Mouse (Mus musculus) kidney, adult 11 months (tissue): ENCODE measurements around the gene Acot12.
A peak's percentile ranks its signal among the peaks of the same experiment; 100 is the strongest.
"Not testable (repeated sequence)": the region's sequence is repeated elsewhere in the genome, so short reads cannot be mapped to it uniquely, and the experiment has no call there.

Experiments used
- DNase-seq: peaks from one replicate; pipeline ENCODE4 v3.0.0; 2022

Acot12 gene

DNA sequence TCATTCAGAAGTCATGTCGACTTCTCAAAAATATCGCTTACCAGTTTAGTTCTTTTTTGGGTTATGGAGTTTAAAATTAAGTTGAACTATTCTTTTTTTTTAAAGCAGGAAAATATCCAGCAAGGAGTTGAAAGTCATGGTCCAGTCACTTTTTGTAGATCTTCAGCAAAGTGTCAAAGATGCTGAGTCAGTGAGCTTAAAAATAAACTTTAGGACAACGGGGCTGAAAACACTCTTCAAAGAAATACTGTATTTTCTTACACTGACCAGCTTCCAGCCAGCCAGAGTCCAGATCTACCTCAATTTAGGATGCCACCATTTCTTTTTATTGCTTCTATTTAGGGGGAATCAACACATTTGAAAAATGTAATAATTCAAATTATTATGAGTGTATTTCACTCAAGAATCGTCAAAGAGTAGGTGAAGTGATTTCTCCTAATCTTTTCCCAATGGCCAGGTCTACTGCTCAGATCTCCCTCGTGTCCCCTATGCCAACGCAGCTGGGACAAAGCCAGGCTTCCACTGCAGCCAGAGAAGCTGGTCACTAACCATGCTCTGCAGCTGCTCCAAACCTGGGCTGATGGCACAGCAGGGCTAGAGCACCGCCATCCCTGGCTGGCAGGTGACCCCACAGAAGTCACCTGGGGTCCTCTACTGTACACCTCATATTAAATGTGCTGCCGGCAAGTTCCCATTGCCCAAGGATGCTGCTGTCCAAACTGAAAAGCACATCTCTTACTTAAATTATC lies 19.2 kb downstream of the Acot12 start:
- DNase-seq = no peak

DNA sequence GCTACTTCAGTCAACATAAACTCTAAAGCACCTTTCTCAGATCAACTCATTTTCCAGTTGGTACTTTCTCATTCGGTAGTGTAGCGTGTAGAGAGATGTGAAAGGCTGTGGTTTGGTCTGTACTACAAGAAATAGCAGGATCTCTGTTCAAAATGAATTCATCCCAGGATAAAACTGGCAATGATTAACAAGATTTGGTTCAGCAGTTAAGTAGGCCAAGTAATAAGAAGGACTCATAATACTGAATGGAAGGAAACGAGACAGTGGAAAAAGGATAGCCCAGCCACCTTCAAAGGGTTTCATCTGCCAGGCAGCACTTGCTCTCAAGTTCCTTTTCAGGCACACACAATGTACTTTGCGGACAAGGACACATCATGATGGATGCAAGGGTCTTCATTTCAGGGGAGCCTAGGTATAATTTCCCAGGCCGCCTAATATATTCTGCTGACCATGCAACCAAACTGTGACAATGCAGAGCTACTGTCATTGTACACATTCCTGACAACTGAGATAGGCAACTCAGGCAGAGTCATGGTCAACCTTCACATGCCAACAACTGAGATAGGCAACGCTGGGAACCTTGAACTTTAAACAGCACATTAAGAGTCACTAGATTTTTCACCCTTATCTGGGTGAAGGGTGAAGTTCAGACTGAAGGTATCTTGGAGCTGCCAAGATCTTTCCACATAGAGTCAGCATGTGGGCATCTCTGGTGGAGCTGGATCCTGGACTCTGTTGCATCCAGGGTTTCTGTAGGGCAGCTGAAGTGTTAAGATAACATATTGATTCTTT lies 20.5 kb downstream of the Acot12 start:
- peak; percentile 57 for DNase-seq

DNA sequence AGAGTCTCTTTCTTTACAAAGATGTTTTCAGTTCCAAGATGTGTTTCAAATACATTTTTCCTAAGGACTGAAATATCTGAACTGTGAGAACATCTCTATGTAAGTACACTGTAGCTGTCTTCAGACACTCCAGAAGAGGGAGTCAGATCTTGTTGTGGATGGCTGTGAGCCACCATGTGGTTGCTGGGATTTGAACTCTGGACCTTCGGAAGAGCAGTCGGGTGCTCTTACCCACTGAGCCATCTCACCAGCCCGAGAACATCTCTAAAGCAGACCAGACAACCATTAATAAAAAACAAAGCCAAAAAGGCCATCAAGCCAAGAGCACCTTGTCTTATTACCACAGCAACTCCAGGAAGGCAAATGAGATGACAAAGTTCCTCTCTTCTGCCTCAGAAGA lies 22.3 kb downstream of the Acot12 start:
- DNase-seq = not testable (repeated sequence)

DNA sequence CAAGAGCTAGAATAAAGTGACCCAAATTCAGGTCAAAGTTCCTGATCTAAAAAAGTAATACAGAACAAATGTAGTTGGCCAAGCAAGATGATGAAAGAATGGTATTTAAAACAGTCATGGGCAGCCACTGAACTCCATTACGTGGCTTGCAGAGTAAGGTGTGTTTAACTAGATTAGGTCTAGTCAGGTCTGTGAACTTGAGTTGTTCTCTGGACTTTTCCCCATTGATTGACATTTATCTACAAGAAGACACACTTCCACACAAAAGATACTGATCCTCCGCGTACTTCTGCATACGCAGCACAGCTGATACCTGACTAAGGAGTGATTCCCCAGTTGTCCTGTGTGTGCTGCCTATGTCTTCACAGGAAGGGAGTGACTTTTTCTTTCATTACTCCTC lies 24.3 kb downstream of the Acot12 start:
- DNase-seq = no peak

DNA sequence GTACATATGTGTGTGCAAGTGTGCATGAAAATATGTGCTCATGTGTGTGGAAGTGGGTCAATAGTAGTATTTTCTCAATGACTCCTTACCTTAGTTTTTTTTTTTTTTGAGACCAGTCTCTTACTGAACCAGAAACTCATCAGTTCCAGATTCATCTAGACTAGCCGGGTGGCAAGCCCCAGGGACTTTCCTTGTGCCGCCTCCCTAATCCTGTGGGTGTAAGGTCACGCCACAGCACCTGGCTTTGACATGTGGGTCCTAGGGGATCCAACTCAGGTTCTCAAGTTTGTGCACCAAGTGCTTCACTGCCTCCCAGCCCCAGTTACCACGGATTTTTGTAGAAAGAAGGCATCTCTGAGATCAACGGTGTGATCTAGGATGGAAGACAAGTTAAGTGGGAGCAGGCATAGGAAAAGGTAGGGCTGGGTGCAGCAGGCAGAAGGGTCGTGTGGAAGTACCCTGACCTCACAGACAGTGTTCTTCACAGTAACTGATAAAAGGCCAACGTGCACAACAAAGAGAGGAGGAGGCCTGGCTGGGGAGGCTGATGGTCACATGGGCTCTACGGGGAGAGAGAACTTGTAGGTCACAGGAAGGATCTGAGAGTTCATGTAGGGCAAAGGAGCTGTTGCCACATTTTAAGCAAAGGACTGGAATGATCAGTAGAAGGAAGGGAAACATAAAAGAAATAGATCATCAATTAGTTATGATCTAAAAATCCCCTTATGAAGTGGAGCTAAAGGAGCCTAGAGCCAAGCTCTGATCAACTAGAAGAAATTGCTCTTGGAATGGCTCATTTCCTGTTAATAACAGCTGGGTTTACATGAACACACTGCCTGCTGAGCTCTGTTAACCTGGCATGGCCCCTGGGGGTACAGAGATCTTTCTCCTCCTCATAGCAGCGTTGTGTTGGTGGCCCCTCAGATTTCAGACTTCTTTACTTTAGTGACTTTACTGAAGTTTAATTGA lies 27.7 kb downstream of the Acot12 start:
- DNase-seq = no peak

DNA sequence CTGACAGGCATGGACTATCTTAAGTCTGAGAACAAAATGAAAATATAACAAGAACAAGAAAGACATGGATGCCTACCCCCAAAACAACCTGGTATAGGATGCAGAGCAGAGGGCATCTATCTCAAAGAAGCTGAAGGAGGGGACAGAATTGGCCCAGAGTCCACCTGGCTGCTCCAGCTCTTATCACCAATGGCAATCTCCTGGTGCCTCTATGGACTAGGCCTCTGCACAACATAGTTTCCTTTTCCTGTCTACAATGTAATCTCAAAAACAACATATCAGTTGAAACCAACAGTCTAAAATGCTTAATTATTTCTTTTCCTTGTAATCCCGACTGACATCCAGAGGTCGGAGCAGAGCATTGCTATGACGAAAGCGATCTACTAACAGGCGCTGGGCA lies 36.8 kb downstream of the Acot12 start:
- no peak for DNase-seq

DNA sequence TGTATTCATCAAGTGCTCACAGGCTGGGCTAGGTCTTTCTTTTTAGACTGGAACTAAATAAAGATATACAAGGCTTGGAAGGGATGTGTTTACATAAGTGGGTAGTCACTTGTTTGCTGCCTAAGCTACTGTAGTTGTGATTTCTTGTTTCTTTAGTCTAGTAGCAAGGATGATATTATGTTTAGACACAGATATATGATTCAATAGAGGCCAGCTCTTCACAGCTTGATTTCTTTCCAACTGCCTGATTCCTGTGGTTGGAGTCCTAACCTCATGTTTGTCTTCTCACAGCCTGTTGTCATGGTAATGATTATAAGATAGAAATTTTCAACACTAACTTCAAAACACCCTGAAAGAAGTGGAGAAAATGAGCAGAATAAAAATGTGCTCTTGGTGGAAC lies 38.6 kb downstream of the Acot12 start:
- DNase-seq = no peak

DNA sequence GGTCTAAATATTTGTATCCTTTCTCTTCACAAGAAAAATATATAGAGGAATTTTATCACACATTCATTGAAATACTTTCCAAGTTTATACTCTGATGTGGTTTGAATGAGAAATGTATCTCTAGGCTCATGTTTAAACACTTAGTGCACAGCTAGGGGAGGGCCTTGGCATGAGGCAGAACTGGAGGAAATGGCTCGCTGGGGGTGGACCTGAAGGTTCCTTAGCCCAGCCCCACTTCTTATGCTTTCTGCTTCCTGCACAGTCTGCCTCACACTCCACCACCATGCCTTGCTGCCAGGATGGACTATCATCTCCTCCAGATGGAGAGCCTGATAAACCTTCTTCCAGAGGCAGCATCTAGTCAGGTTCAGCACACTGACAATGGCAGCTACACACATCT lies 50.7 kb downstream of the Acot12 start:
- no peak for DNase-seq

DNA sequence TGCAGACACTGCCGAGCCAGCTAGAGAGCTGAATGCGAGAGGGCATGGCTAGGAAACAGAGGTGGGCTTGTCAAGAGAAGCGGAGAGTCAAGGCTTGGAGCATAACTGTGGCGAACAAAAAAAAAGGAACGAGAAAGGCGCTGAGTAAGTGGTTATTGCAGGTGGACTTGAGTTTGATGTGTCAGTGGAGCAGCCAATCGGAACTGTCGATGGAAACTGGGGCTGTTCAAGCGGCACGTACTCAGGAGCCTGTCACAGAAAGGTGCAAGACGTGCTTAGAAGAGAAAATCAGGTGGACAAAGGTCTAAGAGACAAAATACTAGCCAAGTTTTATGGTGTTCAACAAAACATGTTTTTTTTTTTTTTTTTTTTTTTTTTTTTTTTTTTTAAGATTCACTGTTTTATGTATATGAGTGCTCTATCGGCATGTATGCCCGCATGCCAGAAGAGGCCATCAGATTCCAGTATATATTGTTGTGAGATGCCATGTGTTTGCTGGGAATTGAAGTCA lies 53.7 kb downstream of the Acot12 start:
- DNase-seq = no peak

DNA sequence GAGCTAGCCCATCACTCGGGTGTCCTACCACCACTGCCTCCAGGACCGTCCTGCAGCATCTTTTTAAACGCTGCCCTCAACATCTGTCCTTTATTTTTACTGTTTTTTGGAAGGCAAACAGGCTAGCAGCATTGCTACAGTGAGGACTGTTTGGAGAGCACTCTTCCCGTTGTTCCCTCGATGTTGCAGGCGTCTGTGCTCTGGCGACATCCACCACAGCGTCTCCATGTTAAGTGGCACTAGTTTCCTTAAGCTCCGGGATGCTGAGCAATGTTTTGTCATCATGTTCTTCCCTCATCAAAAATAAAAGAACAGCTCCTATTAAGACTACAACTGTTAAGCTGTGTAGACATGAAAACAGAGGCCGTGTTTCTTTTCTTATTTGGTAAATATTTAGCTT lies 54.3 kb downstream of the Acot12 start:
- DNase-seq = no peak

DNA sequence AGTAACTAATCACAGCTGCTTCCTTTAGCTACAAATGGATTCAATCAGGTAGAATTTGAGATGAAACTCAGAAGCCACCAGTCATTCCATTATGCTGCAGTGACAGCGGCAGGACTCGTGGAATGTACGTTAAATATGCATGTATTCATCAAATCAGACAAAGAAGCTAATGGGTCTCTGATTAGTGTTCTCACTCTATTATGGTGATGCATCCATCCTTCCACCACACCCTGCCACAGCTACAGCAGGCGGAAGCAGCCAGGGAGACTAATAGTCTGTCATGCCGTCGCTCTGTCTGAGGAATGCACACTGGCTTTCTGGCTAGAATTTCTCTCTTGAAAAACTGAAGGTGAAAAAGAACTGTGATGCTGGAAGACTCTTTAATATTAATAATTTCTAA lies 54.7 kb downstream of the Acot12 start:
- no peak for DNase-seq

DNA sequence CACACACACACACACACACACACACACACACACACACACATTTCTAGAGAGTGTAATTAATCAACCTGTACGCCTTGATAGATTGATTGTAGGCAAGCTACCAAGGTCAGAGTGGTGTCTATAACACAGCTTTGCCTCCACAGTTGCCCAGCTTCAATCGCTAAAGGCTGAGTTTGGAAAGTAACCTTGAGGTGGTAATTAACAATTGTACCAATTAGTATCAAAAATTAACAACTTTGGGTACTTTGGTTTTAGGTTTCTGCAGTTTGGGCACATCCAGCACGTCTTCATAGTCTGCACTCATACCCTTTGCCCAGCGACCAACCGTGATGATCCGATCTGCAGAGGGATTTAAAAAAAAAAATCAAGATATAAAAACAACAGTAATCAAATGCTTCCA lies 55.6 kb downstream of the Acot12 start:
- DNase-seq = no peak

DNA sequence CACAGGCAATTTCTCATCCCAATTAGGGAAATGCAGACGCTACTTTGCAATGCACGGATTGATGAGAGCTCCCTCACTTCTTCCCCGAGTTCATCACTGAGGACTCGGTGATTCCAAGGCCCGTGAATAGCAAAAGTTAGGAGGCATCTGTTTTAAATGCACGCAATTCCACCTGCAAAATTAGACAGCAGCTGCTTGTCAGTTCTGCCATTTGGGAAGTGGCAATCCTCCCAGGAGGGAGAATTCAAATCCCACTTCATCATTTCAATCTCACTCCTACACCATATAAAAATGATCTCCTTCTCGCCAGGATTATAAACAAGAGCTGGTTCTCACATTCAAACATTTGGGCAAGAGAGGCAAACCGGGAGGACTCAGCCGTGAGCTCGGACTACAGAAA lies 56.1 kb downstream of the Acot12 start:
- DNase-seq = no peak

DNA sequence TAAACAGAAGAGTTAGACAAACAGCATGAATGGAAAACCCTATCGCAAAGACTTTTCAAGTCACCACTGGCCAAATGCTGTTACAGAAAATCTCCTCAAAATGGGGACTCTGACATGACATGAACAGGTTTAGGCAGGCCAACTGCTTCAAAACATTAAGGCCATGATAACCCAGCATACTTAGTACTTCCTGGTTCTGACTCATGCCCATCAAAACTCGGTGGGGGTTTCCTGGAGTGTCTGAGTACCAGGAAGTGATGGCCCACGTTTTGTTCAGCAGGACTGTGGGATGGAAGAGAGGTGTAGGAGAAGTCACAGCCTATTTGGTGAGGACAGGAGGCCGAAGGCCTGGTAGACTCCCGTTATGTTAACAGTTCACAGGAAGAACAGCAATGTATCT lies 60.4 kb downstream of the Acot12 start:
- no peak for DNase-seq

DNA sequence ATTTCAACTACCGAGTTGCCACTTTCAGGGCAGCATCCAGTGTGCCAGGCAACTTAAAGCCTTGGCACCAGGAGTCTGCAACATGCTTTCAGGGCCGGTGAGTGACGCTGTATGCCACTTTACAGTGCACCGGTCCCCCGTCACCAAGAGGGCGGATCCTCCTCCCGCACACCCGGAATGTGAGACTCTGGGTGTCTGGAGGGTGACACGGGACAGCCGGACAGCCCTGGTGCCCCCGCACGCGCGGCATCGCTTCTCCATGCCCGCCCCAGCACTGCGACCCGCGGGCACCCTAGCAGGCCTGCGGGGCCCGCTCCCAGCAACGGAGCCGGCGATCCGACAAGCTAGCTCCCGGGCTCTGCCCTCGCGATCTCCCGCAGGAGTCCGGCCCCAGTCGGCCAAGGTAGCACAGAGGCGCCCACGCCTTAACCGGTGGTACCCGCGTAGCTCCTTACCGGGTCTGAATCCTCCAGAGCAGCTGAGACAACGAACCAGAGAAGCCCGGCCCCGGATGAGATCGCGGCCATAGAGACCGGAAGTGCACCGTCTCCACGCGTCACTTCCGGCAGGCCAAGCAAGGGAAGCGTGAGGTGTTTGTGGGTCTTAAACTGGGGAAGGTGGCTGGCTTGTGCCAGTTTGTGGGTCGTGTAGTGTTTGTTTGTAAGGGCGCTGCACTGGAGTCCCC lies 66.0 kb downstream of the Acot12 start, which contains the start of gene Zcchc9:
Zcchc9 (minus strand) TSS at position 551 of the 685 bp plus-strand sequence.
- DNase-seq = peak; percentile 86

DNA sequence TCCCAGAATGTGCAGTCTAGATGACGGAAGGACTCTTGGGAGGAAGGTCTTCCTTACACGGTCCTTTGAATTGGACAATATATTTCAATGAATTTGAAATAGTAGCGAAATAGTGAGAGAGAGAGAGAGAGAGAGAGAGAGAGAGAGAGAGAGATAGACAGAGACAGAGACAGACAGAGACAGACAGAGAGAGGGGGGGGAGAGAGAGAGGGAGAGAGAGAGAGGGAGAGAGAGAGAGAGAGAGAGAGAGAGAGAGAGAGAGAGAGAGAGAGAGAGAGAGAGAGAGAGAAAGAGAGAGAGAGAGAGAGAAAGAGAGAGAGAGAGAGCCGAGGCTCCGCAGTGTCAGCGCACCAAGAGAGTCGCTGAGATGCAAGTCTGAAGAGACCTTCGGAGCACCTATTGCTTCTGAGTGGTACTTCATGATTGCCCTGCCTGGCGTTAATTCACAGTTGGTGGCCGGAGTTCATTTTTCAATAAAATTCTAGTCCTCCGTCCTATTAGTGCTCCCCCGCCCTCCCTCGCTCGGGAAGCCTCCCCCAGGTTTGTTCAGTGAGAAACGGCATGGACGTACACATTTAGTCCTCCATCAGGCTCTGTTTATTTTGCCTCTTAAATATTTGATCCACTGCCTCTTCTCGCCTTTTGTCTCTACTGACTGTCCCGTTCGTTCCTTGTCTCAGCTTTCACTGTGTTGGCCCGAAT lies 66.7 kb downstream of the Acot12 start:
- DNase-seq = no peak

DNA sequence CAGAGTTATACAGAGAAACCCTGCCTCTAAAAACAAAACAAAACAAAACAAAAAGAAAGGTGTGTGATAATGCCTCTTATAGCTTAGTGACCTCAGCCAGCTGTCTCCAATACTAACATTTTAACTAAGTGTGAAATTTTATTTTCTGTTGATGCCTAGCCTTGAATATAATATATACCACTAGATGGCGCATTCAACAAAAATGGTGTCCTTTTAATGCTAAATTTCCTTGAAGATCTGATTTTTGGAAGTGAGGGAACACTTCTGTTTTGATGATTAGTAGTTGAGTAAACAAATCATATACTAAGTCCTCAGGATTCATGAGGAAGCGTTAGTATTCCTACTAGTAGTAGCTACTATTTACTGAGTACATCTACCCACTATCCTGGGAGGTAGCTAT lies 68.2 kb downstream of the Acot12 start:
- no peak for DNase-seq

DNA sequence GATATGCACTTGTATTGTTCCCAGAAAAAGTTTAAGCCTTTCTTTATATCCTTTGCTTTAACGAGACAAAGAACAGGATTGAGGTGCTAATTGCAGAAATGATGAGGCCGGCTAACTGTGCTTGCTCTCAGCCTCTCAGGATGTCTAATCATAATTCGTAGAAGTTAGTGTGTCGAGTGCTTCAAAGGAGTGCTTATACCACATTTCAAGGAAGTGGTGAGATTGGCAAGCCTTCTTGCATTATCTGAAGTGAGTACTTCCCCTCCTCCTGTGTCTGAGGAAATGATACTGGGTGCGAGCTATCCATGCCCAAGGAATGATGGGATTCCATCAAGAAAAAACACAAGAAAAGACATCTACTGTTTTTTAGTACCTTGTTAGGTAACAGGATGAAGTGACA lies 73.4 kb downstream of the Acot12 start:
- DNase-seq = no peak

DNA sequence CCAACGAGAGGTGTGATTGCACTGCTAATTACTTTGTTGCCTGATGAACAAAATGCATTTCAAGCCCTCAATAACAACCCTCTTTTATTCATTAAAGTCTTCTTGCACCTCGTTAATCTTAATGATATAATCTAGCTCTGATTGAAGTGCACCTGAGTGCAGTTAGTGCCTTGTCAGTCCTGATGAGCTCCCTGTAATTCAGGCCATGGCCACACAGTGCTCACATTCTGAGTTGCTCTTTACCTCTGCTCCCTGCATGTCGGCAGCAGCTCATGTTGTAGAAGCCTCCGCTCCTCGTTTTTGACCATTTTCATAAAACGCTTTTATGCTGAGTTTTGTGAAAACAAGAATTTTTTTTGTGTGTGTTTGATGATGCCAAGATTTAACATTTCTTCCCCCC lies 82.4 kb downstream of the Acot12 start:
- DNase-seq = no peak

DNA sequence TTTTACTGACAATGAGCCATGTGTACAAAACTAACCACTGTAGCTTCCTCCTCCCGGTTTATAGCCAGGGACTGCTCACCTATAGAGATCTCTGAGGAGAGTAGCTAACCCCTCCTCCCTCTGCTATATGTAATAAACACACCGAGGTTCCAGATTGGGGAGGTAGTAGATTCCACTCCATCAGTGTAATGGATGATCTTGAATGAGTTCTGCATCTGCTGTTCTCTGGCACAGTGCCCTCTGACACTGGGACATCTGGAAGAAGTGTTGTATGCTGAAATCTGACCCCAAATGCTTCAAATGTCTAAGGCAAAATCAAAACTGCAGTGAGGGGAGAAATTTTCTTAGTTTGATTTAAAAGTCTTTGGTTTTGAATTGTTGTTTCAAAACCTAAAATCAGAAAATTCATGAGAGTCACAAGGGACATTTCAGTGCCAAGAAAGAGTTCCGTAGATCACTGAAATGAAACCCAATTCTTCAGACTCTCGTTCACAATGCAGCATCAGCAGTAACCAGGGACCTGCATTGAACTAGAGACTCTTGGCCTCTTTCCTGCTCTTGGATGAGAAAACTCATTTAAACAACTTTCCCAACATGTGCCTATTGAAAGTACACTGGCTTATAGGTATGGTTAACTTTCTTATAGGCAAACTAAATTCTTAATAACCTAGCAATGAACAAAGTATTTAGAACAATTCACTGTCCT lies 83.7 kb downstream of the Acot12 start:
- DNase-seq = no peak

DNA sequence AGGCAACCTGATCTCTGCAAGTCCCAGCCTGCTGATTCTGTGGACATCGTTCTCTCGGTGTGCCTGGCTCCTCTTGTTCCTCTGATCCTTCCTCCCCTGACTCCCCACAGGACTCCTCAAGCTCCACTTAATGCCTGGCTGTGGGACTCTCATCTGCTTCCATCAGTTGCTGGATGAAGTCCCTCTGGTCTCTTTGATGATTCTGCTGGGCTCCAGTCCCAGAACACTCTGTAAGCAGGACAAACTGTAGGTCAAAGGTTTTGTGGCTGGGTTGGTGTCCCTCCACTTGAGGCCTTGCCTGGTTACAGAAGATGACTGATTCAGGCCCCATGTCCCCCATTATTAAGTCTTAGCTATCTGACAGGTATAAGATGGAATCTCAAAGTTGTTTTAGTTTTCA lies 84.8 kb downstream of the Acot12 start:
- no peak for DNase-seq
